Mouse (Mus musculus): ENCODE data around the gene Dock9. TPM values are rescaled to one million over a fixed set of nuclear protein-coding genes. Genes with fewer than 3 reads are reported as not detected.

Dock9 gene
- polyA plus RNA-seq, 1 experiment from 2014 or later: 6.4 TPM

DNA sequence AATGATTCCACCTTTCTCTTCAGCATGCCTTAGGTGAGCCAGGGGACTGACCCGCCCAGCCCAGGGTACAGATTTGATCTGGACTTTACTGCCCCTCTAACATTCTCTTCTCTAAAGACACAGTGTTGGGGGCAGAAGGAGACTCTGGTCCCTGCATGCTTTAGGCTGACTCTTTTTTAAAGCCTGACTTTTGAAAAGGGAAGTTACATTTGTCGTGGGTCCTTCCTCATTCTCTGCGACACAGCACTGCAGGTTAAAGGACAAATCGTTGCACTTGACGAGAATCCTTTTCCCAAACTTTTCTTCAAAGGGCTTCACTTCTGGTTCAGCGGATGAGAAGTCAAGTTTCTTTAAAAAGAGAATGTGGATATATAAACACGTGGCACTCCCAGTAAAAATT lies 156.4 kb downstream of the Dock9 start:
- DNase-seq (ENCODE audit: low spot score): no peak
- H3K4me3 ChIP-seq (ENCODE audit: low read depth, low read length): no peak overlapping the region
- 75% methylated on average over 7 of the region's 7 CpGs for WGBS
- no peak overlapping the region for H3K27ac ChIP-seq (replicated peaks)
- TF ChIP-seq EP300 (optimal IDR thresholded peaks at IDR 0.05) (no peak), CTCF (IDR thresholded peaks at IDR 0.05; ENCODE audit: low read depth) (no peak)
- H3K9me3 ChIP-seq (ENCODE audit: control insufficient read depth, low read length): no peaks in the 10 kb centered on the region
- H3K4me2 ChIP-seq (replicated peaks; ENCODE audit: low read depth): no peak overlapping the region
- H3K27me3 ChIP-seq (ENCODE audit: control insufficient read depth, insufficient read depth, low read length): no peaks in the 10 kb centered on the region
- H3K9ac ChIP-seq (ENCODE audit: low read length): no peak overlapping the region
- H3K36me3 ChIP-seq (ENCODE audit: control insufficient read depth, insufficient read depth, low read length): peaks cover 8% of the 10 kb centered on the region; the same call in 1 of the 2 replicates
- no peak for ATAC-seq (ENCODE audit: low FRiP score, low TSS enrichment)
- no peaks in the 10 kb centered on the region for H3K4me1 ChIP-seq (replicated peaks; ENCODE audit: control insufficient read depth, insufficient read depth)

DNA sequence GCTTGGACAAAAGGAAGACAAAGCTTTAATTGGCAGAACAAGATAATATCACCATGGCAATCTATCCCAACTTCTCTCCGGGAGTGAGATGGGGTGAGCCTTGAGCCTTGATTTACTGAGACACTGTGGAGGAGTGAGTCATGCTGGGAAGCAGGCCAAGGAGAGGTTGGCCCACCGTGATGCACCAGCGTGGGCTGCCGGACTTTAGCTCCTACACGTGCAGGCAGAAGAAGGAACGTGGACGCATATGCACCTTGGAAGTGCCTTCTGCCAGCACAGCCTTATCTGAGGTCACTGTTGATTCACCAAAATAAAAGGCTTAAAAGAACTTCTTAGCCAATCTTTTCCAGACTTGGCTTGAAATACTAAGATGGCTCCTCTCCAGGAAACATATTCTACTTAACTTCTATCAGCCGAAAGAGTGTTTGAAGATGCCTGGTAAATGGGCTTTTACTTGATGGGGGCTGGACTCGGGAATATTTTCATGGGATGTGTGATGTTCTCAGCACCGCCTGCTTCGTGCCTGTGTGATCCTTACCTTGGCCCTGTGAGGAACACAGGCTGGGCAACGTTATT lies 160.6 kb downstream of the Dock9 start:
- peak; percentile 60; the same call in 1 of the 2 replicates for ATAC-seq (ENCODE audit: low FRiP score, low TSS enrichment)
- peaks cover 12% of the 10 kb centered on the region; the same call in 1 of the 2 replicates for H3K36me3 ChIP-seq (ENCODE audit: control insufficient read depth, insufficient read depth, low read length)

DNA sequence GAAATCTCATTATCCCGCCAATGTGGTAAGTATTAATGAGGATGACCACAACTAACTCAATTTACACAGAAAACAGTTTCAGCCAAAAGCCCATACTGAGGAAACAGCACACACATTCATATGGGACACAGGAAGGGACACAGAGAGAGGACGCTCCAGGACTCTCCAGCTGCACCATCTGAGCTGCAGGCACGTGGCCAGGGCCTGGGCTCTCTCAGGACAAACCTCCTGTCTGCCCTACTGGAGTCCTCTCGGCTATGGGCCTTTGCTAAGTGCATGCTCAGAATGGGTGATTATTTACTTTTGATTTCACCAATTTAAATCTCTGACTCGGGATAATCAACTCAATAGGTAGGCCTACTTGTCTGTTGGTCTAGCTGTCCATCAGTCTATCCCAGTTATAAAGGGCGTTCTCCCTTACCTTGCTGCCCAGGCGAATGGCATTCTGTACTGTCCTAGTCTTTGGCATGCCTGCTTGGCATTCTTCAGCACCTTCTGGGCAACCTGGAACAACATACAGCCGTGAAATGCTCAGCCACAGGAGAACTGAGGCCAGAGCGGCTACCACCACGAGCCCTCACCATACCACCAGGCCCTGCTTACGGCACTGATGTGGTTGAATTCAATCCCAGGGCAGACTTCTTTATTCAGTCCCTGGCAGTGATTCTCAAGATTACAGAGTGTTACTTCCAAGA lies 162.8 kb downstream of the Dock9 start:
- peaks cover 12% of the 10 kb centered on the region; the same call in 1 of the 2 replicates for H3K36me3 ChIP-seq (ENCODE audit: control insufficient read depth, insufficient read depth, low read length)
- no peak overlapping the region for H3K9ac ChIP-seq (ENCODE audit: low read length)
- no peaks in the 10 kb centered on the region for H3K4me1 ChIP-seq (replicated peaks; ENCODE audit: control insufficient read depth, insufficient read depth)
- H3K27me3 ChIP-seq (ENCODE audit: control insufficient read depth, insufficient read depth, low read length): no peaks in the 10 kb centered on the region
- ATAC-seq (ENCODE audit: low FRiP score, low TSS enrichment) (no peak), DNase-seq (ENCODE audit: low spot score) (no peak)
- no peak overlapping the region for H3K4me2 ChIP-seq (replicated peaks; ENCODE audit: low read depth)
- no peaks in the 10 kb centered on the region for H3K9me3 ChIP-seq (ENCODE audit: control insufficient read depth, low read length)
- 73% methylated on average over 11 of the region's 11 CpGs for WGBS
- H3K27ac ChIP-seq (replicated peaks): no peak overlapping the region
- TF ChIP-seq CTCF (IDR thresholded peaks at IDR 0.05; ENCODE audit: low read depth) (no peak), EP300 (optimal IDR thresholded peaks at IDR 0.05) (no peak)
- H3K4me3 ChIP-seq (ENCODE audit: low read depth, low read length): no peak overlapping the region

More for the DNA sequence above, 160.6 kb downstream of the Dock9 start:
- peak; percentile 46 for DNase-seq (ENCODE audit: low spot score)
- Histone ChIP-seq H3K9ac (ENCODE audit: low read length) (no peak overlapping the region), H3K4me2 (replicated peaks; ENCODE audit: low read depth) (no peak overlapping the region), H3K4me3 (ENCODE audit: low read depth, low read length) (no peak overlapping the region), H3K9me3 (ENCODE audit: control insufficient read depth, low read length) (no peaks in the 10 kb centered on the region), H3K27me3 (ENCODE audit: control insufficient read depth, insufficient read depth, low read length) (no peaks in the 10 kb centered on the region), H3K4me1 (replicated peaks; ENCODE audit: control insufficient read depth, insufficient read depth) (no peaks in the 10 kb centered on the region), H3K27ac (replicated peaks) (no peak overlapping the region)
- WGBS: 54% methylated on average over 12 of the region's 12 CpGs
- no peak for TF ChIP-seq CTCF (IDR thresholded peaks at IDR 0.05; ENCODE audit: low read depth)
- TF ChIP-seq EP300 (optimal IDR thresholded peaks at IDR 0.05): no peak

DNA sequence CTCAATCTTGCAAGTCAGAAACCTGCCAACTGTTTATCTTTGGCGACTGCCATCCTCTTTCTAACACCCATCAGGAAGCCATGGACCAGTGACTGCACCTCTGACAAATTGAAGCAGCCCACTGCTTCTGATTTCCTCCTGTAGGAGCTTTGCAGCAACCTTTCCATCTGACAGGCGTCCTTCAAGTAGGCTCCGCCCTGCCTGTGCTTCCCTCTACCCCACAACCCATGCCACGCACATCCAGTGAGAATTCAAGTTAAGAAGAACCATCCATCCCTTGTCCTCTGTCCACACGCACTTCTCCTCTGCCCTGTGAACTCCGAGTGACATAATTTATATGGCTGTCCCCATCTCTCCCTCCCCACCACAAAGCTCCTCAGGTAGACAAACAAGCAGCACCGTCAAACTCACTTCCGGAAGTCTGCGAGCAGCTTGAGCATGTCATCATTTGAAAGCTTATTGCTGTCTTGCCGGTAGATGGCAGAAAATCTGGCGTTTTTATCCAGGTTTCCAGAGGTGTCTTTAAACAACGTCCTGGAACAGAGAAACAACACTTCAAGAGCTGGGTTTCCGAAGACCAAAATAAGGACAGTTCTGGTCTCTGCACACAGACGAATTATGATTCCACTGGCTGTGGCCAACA lies 163.4 kb downstream of the Dock9 start:
- no peak for DNase-seq (ENCODE audit: low spot score)
- H3K4me2 ChIP-seq (replicated peaks; ENCODE audit: low read depth): no peak overlapping the region
- 54% methylated on average over 14 of the region's 14 CpGs for WGBS

DNA sequence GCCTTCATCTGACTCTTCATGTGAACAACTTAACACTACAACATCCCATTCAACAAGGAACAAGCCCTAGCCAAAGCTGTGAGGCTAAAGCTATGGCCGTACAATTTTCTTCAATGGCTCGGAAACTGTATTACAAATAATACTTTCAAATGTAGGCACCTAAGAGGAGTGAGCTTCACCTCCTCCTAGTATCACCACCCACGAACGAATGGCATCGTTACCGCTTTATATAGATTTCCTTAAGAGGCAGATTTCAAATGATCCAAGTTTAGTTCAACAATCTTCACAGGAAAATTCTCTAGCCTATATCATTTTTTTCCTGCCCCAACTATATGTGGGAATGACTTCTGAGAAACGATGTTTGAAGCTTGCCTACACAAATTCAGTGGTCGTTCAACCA lies 165.7 kb downstream of the Dock9 start:
- Histone ChIP-seq H3K4me1 (replicated peaks; ENCODE audit: control insufficient read depth, insufficient read depth) (no peaks in the 10 kb centered on the region), H3K36me3 (ENCODE audit: control insufficient read depth, insufficient read depth, low read length) (peaks cover 7% of the 10 kb centered on the region; the same call in 1 of the 2 replicates), H3K4me3 (ENCODE audit: low read depth, low read length) (no peak overlapping the region), H3K27ac (replicated peaks) (no peak overlapping the region), H3K27me3 (ENCODE audit: control insufficient read depth, insufficient read depth, low read length) (no peaks in the 10 kb centered on the region), H3K9ac (ENCODE audit: low read length) (no peak overlapping the region), H3K4me2 (replicated peaks; ENCODE audit: low read depth) (no peak overlapping the region), H3K9me3 (ENCODE audit: control insufficient read depth, low read length) (no peaks in the 10 kb centered on the region)
- ATAC-seq (ENCODE audit: low FRiP score, low TSS enrichment) (no peak), DNase-seq (ENCODE audit: low spot score) (no peak)
- TF ChIP-seq EP300 (optimal IDR thresholded peaks at IDR 0.05) (no peak), CTCF (IDR thresholded peaks at IDR 0.05; ENCODE audit: low read depth) (no peak)
- WGBS: 96% methylated on average over 8 of the region's 8 CpGs

More for the DNA sequence above, 163.4 kb downstream of the Dock9 start:
- Histone ChIP-seq H3K9ac (ENCODE audit: low read length) (no peak overlapping the region), H3K36me3 (ENCODE audit: control insufficient read depth, insufficient read depth, low read length) (peaks cover 9% of the 10 kb centered on the region; the same call in 1 of the 2 replicates), H3K27me3 (ENCODE audit: control insufficient read depth, insufficient read depth, low read length) (no peaks in the 10 kb centered on the region), H3K9me3 (ENCODE audit: control insufficient read depth, low read length) (no peaks in the 10 kb centered on the region), H3K27ac (replicated peaks) (no peak overlapping the region), H3K4me3 (ENCODE audit: low read depth, low read length) (no peak overlapping the region), H3K4me1 (replicated peaks; ENCODE audit: control insufficient read depth, insufficient read depth) (no peaks in the 10 kb centered on the region)
- 0 out of 2 replicates have a peak, but pooled peaks have one; percentile 18 for ATAC-seq (ENCODE audit: low FRiP score, low TSS enrichment)
- TF ChIP-seq EP300 (optimal IDR thresholded peaks at IDR 0.05) (no peak), CTCF (IDR thresholded peaks at IDR 0.05; ENCODE audit: low read depth) (peak; percentile 56)

Measured in stomach, postnatal 0 days (tissue).